Mouse (Mus musculus): Measurements from ENCODE around the gene Clcnkb.

GRCm38 (mm10) chr4:141451251-141451650, 35.4 kb upstream of the Clcnkb start:
- TF ChIP-seq CTCF (IDR thresholded peaks at IDR 0.05; ENCODE audit: control insufficient read depth, insufficient read depth, insufficient replicate concordance, low read depth, low read length) (no peak), POLR2A (IDR thresholded peaks at IDR 0.05; ENCODE audit: control insufficient read depth, low read depth, low read length) (no peak)
